Mouse (Mus musculus): Measurements from ENCODE around the gene Cyp1a2. TPM values are rescaled to one million over a fixed set of nuclear protein-coding genes. Genes with fewer than 3 reads are reported as not detected.
"Not testable (repeated sequence)": the region's sequence is repeated elsewhere in the genome, so short reads cannot be mapped to it uniquely, and the experiment has no call there.

Gene Cyp1a2
- polyA plus RNA-seq, 1 experiment from 2014 or later = 0.07 TPM

- not testable (repeated sequence) for ATAC-seq (replicated peaks; ENCODE audit: extremely low read depth, insufficient read depth, low FRiP score); H3K27me3 ChIP-seq (ENCODE audit: control insufficient read depth, insufficient read depth, low read length); H3K9ac ChIP-seq (ENCODE audit: low read length); H3K9me3 ChIP-seq (replicated peaks; ENCODE audit: control insufficient read depth, low read length); H3K4me3 ChIP-seq (ENCODE audit: low read length); H3K27ac ChIP-seq (ENCODE audit: low read length); H3K4me1 ChIP-seq (ENCODE audit: control insufficient read depth, insufficient read depth, low read length); H3K4me2 ChIP-seq (ENCODE audit: low read depth, low read length)
- WGBS = 74% methylated on average over 5 of the region's 5 CpGs
- H3K36me3 ChIP-seq (ENCODE audit: control insufficient read depth, insufficient read depth) = peaks cover 14% of the 10 kb centered on the region
These were observed 26.7 kb upstream of the Cyp1a2 start for GRCm38 (mm10) chr9:57710214-57710613.

- Histone ChIP-seq H3K4me3 (ENCODE audit: low read length) (peak overlapping the region; percentile 93), H3K4me2 (ENCODE audit: low read depth, low read length) (peak overlapping the region; percentile 92), H3K36me3 (ENCODE audit: control insufficient read depth, insufficient read depth) (peaks cover 4% of the 10 kb centered on the region), H3K27ac (ENCODE audit: low read length) (peak overlapping the region; percentile 84), H3K9ac (ENCODE audit: low read length) (peak overlapping the region; percentile 93), H3K4me1 (ENCODE audit: control insufficient read depth, insufficient read depth, low read length) (peaks cover 10% of the 10 kb centered on the region), H3K27me3 (ENCODE audit: control insufficient read depth, insufficient read depth, low read length) (no peaks in the 10 kb centered on the region), H3K9me3 (replicated peaks; ENCODE audit: control insufficient read depth, low read length) (peaks cover 5% of the 10 kb centered on the region)
- WGBS = 2% methylated on average over 39 of the region's 39 CpGs
- peak; percentile 63 for ATAC-seq (replicated peaks; ENCODE audit: extremely low read depth, insufficient read depth, low FRiP score)
These were observed 25.3 kb upstream of the Cyp1a2 start for GRCm38 (mm10) chr9:57708720-57709274.

- Histone ChIP-seq H3K9ac (ENCODE audit: low read length) (peak within 1 kb of the TSS; percentile 93), H3K27me3 (ENCODE audit: control insufficient read depth, insufficient read depth, low read length) (no peaks in the 10 kb centered on the region), H3K4me2 (ENCODE audit: low read depth, low read length) (peak within 1 kb of the TSS; percentile 92), H3K9me3 (replicated peaks; ENCODE audit: control insufficient read depth, low read length) (peaks cover 5% of the 10 kb centered on the region), H3K27ac (ENCODE audit: low read length) (peak within 1 kb of the TSS; percentile 84), H3K36me3 (ENCODE audit: control insufficient read depth, insufficient read depth) (peaks cover under 1% of the 10 kb centered on the region), H3K4me1 (ENCODE audit: control insufficient read depth, insufficient read depth, low read length) (peaks cover 10% of the 10 kb centered on the region), H3K4me3 (ENCODE audit: low read length) (peak within 1 kb of the TSS; percentile 93)
- ATAC-seq (replicated peaks; ENCODE audit: extremely low read depth, insufficient read depth, low FRiP score) = peak; percentile 93
- 0% methylated on average over 23 of the region's 23 CpGs for WGBS
These were observed 24.7 kb upstream of the Cyp1a2 start, which contains the start of gene Edc3 for GRCm38 (mm10) chr9:57708068-57708719. Gene Edc3, plus strand, starts transcription at chr9:57708540.

GRCm38 (mm10) chr9:57706496-57706895 lies 23.0 kb upstream of the Cyp1a2 start:
- Histone ChIP-seq H3K36me3 (ENCODE audit: control insufficient read depth, insufficient read depth) (no peaks in the 10 kb centered on the region), H3K4me1 (ENCODE audit: control insufficient read depth, insufficient read depth, low read length) (peaks cover 10% of the 10 kb centered on the region), H3K27ac (ENCODE audit: low read length) (no peak overlapping the region), H3K4me3 (ENCODE audit: low read length) (no peak overlapping the region), H3K4me2 (ENCODE audit: low read depth, low read length) (no peak overlapping the region), H3K27me3 (ENCODE audit: control insufficient read depth, insufficient read depth, low read length) (no peaks in the 10 kb centered on the region), H3K9ac (ENCODE audit: low read length) (no peak overlapping the region), H3K9me3 (replicated peaks; ENCODE audit: control insufficient read depth, low read length) (peaks cover 5% of the 10 kb centered on the region)
- 80% methylated on average over 3 of the region's 3 CpGs for WGBS
- no peak for ATAC-seq (replicated peaks; ENCODE audit: extremely low read depth, insufficient read depth, low FRiP score)

GRCm38 (mm10) chr9:57698466-57699150 lies 15.1 kb upstream of the Cyp1a2 start:
- Histone ChIP-seq H3K4me1 (ENCODE audit: control insufficient read depth, insufficient read depth, low read length) (peaks cover 11% of the 10 kb centered on the region), H3K4me3 (ENCODE audit: low read length) (no peak overlapping the region), H3K27me3 (ENCODE audit: control insufficient read depth, insufficient read depth, low read length) (peaks cover 26% of the 10 kb centered on the region), H3K36me3 (ENCODE audit: control insufficient read depth, insufficient read depth) (no peaks in the 10 kb centered on the region), H3K27ac (ENCODE audit: low read length) (no peak overlapping the region), H3K4me2 (ENCODE audit: low read depth, low read length) (no peak overlapping the region), H3K9ac (ENCODE audit: low read length) (no peak overlapping the region), H3K9me3 (replicated peaks; ENCODE audit: control insufficient read depth, low read length) (no peaks in the 10 kb centered on the region)
- WGBS = 65% methylated on average over 1 of the region's 1 CpGs
- ATAC-seq (replicated peaks; ENCODE audit: extremely low read depth, insufficient read depth, low FRiP score) = no peak

GRCm38 (mm10) chr9:57697380-57697779 lies 13.9 kb upstream of the Cyp1a2 start:
- Histone ChIP-seq H3K36me3 (ENCODE audit: control insufficient read depth, insufficient read depth) (no peaks in the 10 kb centered on the region), H3K4me1 (ENCODE audit: control insufficient read depth, insufficient read depth, low read length) (peaks cover 11% of the 10 kb centered on the region), H3K27ac (ENCODE audit: low read length) (no peak overlapping the region), H3K27me3 (ENCODE audit: control insufficient read depth, insufficient read depth, low read length) (peaks cover 26% of the 10 kb centered on the region), H3K4me2 (ENCODE audit: low read depth, low read length) (no peak overlapping the region), H3K4me3 (ENCODE audit: low read length) (no peak overlapping the region), H3K9ac (ENCODE audit: low read length) (no peak overlapping the region), H3K9me3 (replicated peaks; ENCODE audit: control insufficient read depth, low read length) (no peaks in the 10 kb centered on the region)
- ATAC-seq (replicated peaks; ENCODE audit: extremely low read depth, insufficient read depth, low FRiP score) = no peak
- WGBS = 27% methylated on average over 4 of the region's 4 CpGs

- Histone ChIP-seq H3K27me3 (ENCODE audit: control insufficient read depth, insufficient read depth, low read length) (peaks cover 26% of the 10 kb centered on the region), H3K9me3 (replicated peaks; ENCODE audit: control insufficient read depth, low read length) (no peaks in the 10 kb centered on the region), H3K9ac (ENCODE audit: low read length) (peak overlapping the region; percentile 57), H3K36me3 (ENCODE audit: control insufficient read depth, insufficient read depth) (no peaks in the 10 kb centered on the region), H3K27ac (ENCODE audit: low read length) (no peak overlapping the region), H3K4me2 (ENCODE audit: low read depth, low read length) (peak overlapping the region; percentile 88), H3K4me1 (ENCODE audit: control insufficient read depth, insufficient read depth, low read length) (peaks cover 11% of the 10 kb centered on the region), H3K4me3 (ENCODE audit: low read length) (peak overlapping the region; percentile 58)
- peak; percentile 23 for ATAC-seq (replicated peaks; ENCODE audit: extremely low read depth, insufficient read depth, low FRiP score)
- 3% methylated on average over 42 of the region's 42 CpGs for WGBS
These were observed 13.1 kb upstream of the Cyp1a2 start for GRCm38 (mm10) chr9:57696380-57697285.

GRCm38 (mm10) chr9:57694108-57694507 lies 10.6 kb upstream of the Cyp1a2 start:
- H3K27ac ChIP-seq (ENCODE audit: low read length) = no peak overlapping the region
- no peaks in the 10 kb centered on the region for H3K36me3 ChIP-seq (ENCODE audit: control insufficient read depth, insufficient read depth)
- H3K9ac ChIP-seq (ENCODE audit: low read length) = no peak overlapping the region
- H3K4me2 ChIP-seq (ENCODE audit: low read depth, low read length) = no peak overlapping the region
- no peak overlapping the region for H3K4me3 ChIP-seq (ENCODE audit: low read length)
- peaks cover 26% of the 10 kb centered on the region for H3K27me3 ChIP-seq (ENCODE audit: control insufficient read depth, insufficient read depth, low read length)
- ATAC-seq (replicated peaks; ENCODE audit: extremely low read depth, insufficient read depth, low FRiP score) = no peak
- H3K4me1 ChIP-seq (ENCODE audit: control insufficient read depth, insufficient read depth, low read length) = peaks cover 11% of the 10 kb centered on the region
- H3K9me3 ChIP-seq (replicated peaks; ENCODE audit: control insufficient read depth, low read length) = no peaks in the 10 kb centered on the region
- 82% methylated on average over 2 of the region's 2 CpGs for WGBS
